Mouse (Mus musculus) small intestine, adult 2 months (tissue): Measurements from ENCODE around the gene Dlgap3.

Source experiments
- CTCF ChIP-seq: fragments of 200-500 bp; IDR thresholded peaks from 2 replicates; pipeline ENCODE4 v1.5.1; 2012; ENCODE audit warnings: low read depth, mild to moderate bottlenecking, control low read depth, inconsistent platforms, low read length, moderate library complexity, mixed read lengths; ENCODE audit not compliant: insufficient replicate concordance, insufficient read length; ENCODE audit errors: extremely low read depth
- POLR2A ChIP-seq: fragments of 200-500 bp; IDR thresholded peaks from 2 replicates; pipeline ENCODE4 v1.6.1; 2012; ENCODE audit warnings: low read depth, mild to moderate bottlenecking, control low read depth, inconsistent platforms, low read length, moderate library complexity

DNA sequence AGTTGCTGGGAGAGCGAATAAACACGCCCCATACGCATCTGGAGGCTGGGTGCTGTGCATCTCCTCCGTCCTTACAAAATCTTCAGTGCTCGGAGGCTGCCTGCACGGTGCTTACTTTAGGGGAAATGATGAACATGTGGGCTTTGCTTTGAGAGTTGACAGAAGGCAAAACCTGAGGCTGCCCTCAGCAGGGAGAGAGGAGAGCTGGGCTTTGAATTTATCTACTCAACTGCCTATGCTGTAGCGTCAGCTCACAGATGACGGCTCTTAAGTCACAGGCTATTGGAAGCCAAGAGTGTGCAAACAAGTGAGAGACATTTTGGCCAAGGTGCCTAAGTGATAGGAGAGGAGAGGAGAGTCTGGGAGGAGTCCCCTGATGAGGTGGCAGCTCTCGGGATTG, 110.2 kb downstream of the Dlgap3 start:
- TF ChIP-seq CTCF, result no peak
- no peak for TF ChIP-seq POLR2A
